Mouse (Mus musculus) heart, embryonic 12.5 days (tissue): ENCODE measurements around the gene Amotl2. TPM values are rescaled to one million over a fixed set of nuclear protein-coding genes. Genes with fewer than 3 reads are reported as not detected.

ENCODE experiments used
- ATAC-seq: fragments of 200-750 bp; cut with Nextera tagmentation; 2 replicates; pipeline ENCODE4 v1.8.0; 2017; ENCODE audit warnings: moderate TSS enrichment, moderate library complexity; ENCODE audit not compliant: insufficient number of reproducible peaks, low FRiP score
- H3K27ac ChIP-seq: fragments of 300-500 bp; sonication (generic); 2 replicates; pipeline ENCODE4 v1.5.1; 2016; ENCODE audit warnings: mild to moderate bottlenecking, moderate library complexity; ENCODE audit not compliant: poor library complexity, severe bottlenecking
- H3K27me3 ChIP-seq: fragments of 300-500 bp; sonication (generic); replicated peaks from 2 replicates; pipeline ENCODE4 v1.6.1; 2016; ENCODE audit warnings: mild to moderate bottlenecking, moderate library complexity
- H3K36me3 ChIP-seq: fragments of 300-500 bp; sonication (generic); 2 replicates; pipeline ENCODE4 v1.6.1; 2016; ENCODE audit warnings: mild to moderate bottlenecking, moderate library complexity
- H3K4me1 ChIP-seq: fragments of 300-500 bp; sonication (generic); replicated peaks from 2 replicates; pipeline ENCODE4 v1.6.1; 2016; ENCODE audit warnings: mild to moderate bottlenecking
- H3K4me2 ChIP-seq: fragments of 300-500 bp; sonication (generic); 2 replicates; pipeline ENCODE4 v1.6.1; 2016; ENCODE audit warnings: mild to moderate bottlenecking, moderate library complexity
- H3K4me3 ChIP-seq: fragments of 300-500 bp; sonication (generic); 2 replicates; pipeline ENCODE4 v1.5.1; 2016; ENCODE audit warnings: mild to moderate bottlenecking
- H3K9ac ChIP-seq: fragments of 300-500 bp; sonication (generic); 2 replicates; pipeline ENCODE4 v1.6.1; 2016; ENCODE audit warnings: mild to moderate bottlenecking, moderate library complexity
- H3K9me3 ChIP-seq: fragments of 300-500 bp; sonication (generic); replicated peaks from 2 replicates; pipeline ENCODE4 v1.6.1; 2016; ENCODE audit warnings: mild to moderate bottlenecking, moderate library complexity
- WGBS: fragments of 180-500 bp; shearing (Covaris S2); methylation state at CpG from one replicate; pipeline ENCODE4 v1.1.7; 2016; 5-methylcytosine and 5-hydroxymethylcytosine counted together
- polyA plus RNA-seq: library from polyadenylated mRNA; unstranded; fragments of >200 nt; fragmentation: Nextera tagmentation; extraction: Ambion mirVana; gene quantifications from 2 replicates; pipeline ENCODE4 v1.2.1, GENCODE M21; 2016

Gene Amotl2
- polyA plus RNA-seq, 1 experiment from 2014 or later: 59.2 TPM

DNA sequence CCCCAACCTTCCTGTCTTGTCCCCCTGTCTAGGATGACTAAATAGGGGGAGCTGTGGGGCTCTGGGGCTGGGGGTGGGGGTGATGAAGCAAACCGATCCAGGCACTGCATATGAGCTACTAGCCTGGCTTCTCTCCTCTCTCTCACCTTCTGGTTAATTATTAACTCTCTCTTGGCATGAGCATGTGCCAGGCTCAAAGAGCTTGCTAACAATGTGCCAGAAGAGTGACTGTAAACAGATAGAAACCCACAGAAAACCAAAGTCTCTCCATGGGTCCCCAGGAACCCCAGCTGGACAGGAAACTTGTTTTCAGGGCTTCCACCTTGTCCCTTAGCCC, 18.2 kb downstream of the Amotl2 start:
- H3K27ac ChIP-seq: no peak overlapping the region
- 27% methylated on average over 1 of the region's 1 CpGs for WGBS
- H3K4me1 ChIP-seq: peaks cover 31% of the 10 kb centered on the region
- H3K9me3 ChIP-seq: no peaks in the 10 kb centered on the region
- ATAC-seq: no peak
- H3K4me3 ChIP-seq: no peak overlapping the region
- H3K36me3 ChIP-seq: peaks cover 43% of the 10 kb centered on the region
- no peaks in the 10 kb centered on the region for H3K27me3 ChIP-seq
- H3K9ac ChIP-seq: no peak overlapping the region
- no peak overlapping the region for H3K4me2 ChIP-seq

DNA sequence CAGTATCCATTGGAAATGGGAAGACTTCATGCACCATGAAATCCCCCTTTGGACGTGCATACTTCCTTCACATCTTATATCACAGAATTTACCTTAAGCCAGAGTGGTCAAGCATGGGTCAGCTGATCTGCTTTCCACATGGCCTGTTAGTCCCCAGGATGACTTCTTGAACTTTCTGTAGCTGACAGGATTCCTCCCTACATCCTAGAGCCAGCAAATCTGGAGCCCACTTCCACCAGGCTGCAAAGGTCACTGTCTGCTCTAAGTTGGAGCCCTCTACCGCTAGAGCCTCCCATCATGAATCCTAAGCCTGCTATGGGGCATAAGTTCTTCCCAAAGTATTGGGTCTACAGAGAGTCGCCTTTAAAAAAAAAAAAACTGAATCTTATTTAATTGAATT, 18.8 kb downstream of the Amotl2 start:
- WGBS: 76% methylated on average over 3 of the region's 3 CpGs
- peaks cover 28% of the 10 kb centered on the region for H3K4me1 ChIP-seq

GRCm38 (mm10) chr9:102735996-102736395, 19.5 kb downstream of the Amotl2 start:
- H3K9ac ChIP-seq: no peak overlapping the region
- H3K27ac ChIP-seq: no peak overlapping the region
- peaks cover 30% of the 10 kb centered on the region for H3K36me3 ChIP-seq
- ATAC-seq: no peak
- no peak overlapping the region for H3K4me2 ChIP-seq
- 31% methylated on average over 1 of the region's 1 CpGs for WGBS
- peaks cover 23% of the 10 kb centered on the region for H3K4me1 ChIP-seq
- H3K9me3 ChIP-seq: no peaks in the 10 kb centered on the region
- no peaks in the 10 kb centered on the region for H3K27me3 ChIP-seq
- H3K4me3 ChIP-seq: no peak overlapping the region

More for the DNA sequence above, 18.8 kb downstream of the Amotl2 start:
- Histone ChIP-seq H3K27ac (no peak overlapping the region), H3K4me3 (no peak overlapping the region), H3K27me3 (no peaks in the 10 kb centered on the region), H3K9me3 (no peaks in the 10 kb centered on the region), H3K4me2 (no peak overlapping the region), H3K9ac (no peak overlapping the region), H3K36me3 (peaks cover 38% of the 10 kb centered on the region)
- ATAC-seq: no peak

DNA sequence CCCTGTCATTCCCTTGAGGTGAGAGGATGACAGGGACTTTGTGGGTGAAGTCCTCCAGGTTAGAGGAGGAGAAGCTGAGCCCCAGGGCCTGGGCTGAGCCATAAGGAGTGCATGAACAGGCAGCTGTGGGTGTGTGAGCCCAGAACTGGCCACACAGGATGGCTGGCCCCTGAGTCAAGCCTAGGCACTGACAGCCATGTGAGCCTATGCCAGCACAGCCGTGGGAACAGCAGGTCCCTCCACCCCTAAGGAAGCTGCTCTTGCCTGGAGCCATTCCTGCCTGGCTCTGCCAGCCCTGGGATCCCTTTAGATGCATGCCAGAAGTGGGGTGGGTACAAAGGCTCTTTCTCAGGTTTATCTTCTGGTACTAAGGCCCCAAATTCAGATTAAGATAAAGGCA, 20.9 kb downstream of the Amotl2 start:
- H3K4me2 ChIP-seq: no peak overlapping the region
- H3K9ac ChIP-seq: no peak overlapping the region
- no peaks in the 10 kb centered on the region for H3K9me3 ChIP-seq
- 21% methylated on average over 1 of the region's 1 CpGs for WGBS
- no peaks in the 10 kb centered on the region for H3K27me3 ChIP-seq
- no peak overlapping the region for H3K4me3 ChIP-seq
- peaks cover 15% of the 10 kb centered on the region for H3K4me1 ChIP-seq
- no peak overlapping the region for H3K27ac ChIP-seq
- no peak for ATAC-seq
- H3K36me3 ChIP-seq: peaks cover 16% of the 10 kb centered on the region

- H3K4me1 ChIP-seq: no peaks in the 10 kb centered on the region
- no peak overlapping the region for H3K4me2 ChIP-seq
- no peaks in the 10 kb centered on the region for H3K36me3 ChIP-seq
- H3K9me3 ChIP-seq: no peaks in the 10 kb centered on the region
- H3K27ac ChIP-seq: no peak overlapping the region
- no peaks in the 10 kb centered on the region for H3K27me3 ChIP-seq
- H3K9ac ChIP-seq: no peak overlapping the region
- no peak overlapping the region for H3K4me3 ChIP-seq
- 75% methylated on average over 5 of the region's 5 CpGs for WGBS
- no peak for ATAC-seq
Observed at GRCm38 (mm10) chr9:102746753-102747152, 30.3 kb downstream of the Amotl2 start.

DNA sequence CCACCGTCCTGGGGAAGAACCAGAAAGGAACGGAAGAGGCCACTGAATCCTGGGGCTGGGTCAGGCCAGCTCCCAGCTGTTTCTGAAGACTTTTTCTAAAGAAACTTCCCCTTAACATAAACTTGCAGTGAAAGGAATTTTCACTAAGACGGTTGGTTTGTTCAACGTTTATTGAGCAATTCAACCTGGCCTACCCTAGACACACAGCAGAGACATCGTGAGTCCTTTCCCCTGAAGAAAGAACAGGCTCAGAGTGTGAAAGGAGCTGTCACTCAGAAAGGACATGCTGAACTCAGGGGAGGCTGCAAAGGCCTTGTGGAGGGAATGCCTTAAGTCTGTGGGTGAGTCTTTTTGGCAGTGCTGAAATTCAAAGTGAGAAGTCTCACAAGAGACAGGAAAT, 31.4 kb downstream of the Amotl2 start:
- Histone ChIP-seq H3K27me3 (no peaks in the 10 kb centered on the region), H3K36me3 (no peaks in the 10 kb centered on the region), H3K9ac (no peak overlapping the region), H3K4me3 (no peak overlapping the region), H3K4me1 (no peaks in the 10 kb centered on the region), H3K9me3 (no peaks in the 10 kb centered on the region), H3K4me2 (no peak overlapping the region), H3K27ac (no peak overlapping the region)
- WGBS: 50% methylated on average over 5 of the region's 5 CpGs
- no peak for ATAC-seq

DNA sequence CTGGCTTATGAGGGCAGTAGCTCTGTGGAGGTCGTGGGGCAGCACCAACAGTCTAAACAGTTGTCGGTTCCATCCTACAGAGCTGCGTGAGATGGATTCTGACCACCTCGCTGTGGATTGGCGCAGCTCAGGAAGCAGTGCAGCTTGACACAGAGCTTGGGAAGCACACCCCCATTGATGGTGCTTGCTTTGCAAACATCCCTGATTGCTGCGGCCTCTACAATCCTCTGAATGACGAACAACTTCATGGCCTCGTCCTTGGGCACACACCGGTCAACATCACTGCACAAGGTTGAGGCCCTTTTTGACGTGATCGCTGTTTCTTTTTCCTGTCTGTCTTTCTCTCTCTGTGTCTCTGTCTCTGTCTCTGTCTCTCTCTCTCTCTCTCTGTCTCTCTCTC, 32.7 kb downstream of the Amotl2 start:
- Histone ChIP-seq H3K9me3 (no peaks in the 10 kb centered on the region), H3K27me3 (no peaks in the 10 kb centered on the region), H3K36me3 (no peaks in the 10 kb centered on the region), H3K9ac (no peak overlapping the region), H3K4me1 (peaks cover 6% of the 10 kb centered on the region; the same call in 1 of the 2 replicates), H3K4me3 (no peak overlapping the region), H3K27ac (no peak overlapping the region), H3K4me2 (no peak overlapping the region)
- 76% methylated on average over 11 of the region's 11 CpGs for WGBS
- no peak for ATAC-seq

- no peak overlapping the region for H3K9ac ChIP-seq
- H3K4me1 ChIP-seq: peaks cover 21% of the 10 kb centered on the region
- H3K36me3 ChIP-seq: no peaks in the 10 kb centered on the region
- no peak overlapping the region for H3K4me2 ChIP-seq
- ATAC-seq: no peak
- H3K27me3 ChIP-seq: no peaks in the 10 kb centered on the region
- WGBS: 82% methylated on average over 5 of the region's 5 CpGs
- no peak overlapping the region for H3K4me3 ChIP-seq
- H3K27ac ChIP-seq: no peak overlapping the region
- H3K9me3 ChIP-seq: no peaks in the 10 kb centered on the region
Observed at GRCm38 (mm10) chr9:102751632-102752303, 35.3 kb downstream of the Amotl2 start.

DNA sequence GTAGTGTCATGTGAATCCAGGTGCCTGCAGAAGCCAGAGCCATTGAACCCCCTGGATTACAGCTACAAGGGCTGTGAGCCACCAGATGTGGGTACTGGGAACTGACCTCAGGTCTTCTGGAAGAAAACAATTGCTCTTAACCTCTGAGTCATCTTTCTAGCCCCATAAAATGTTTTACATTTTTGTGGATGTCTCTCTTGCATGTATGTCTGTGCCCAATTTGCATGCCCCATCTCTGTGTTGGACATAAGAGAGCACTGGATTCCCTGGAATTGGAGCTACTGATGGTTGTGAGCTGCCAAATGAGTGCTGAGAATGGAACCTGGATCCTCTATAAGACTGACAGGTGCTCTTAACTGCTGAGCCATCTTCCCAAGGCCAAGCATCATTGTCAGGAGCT, 36.8 kb downstream of the Amotl2 start:
- H3K9me3 ChIP-seq: no peaks in the 10 kb centered on the region
- no peak overlapping the region for H3K27ac ChIP-seq
- no peak overlapping the region for H3K4me3 ChIP-seq
- ATAC-seq: no peak
- no peaks in the 10 kb centered on the region for H3K36me3 ChIP-seq
- H3K4me2 ChIP-seq: no peak overlapping the region
- H3K27me3 ChIP-seq: no peaks in the 10 kb centered on the region
- peaks cover 23% of the 10 kb centered on the region for H3K4me1 ChIP-seq
- H3K9ac ChIP-seq: no peak overlapping the region

DNA sequence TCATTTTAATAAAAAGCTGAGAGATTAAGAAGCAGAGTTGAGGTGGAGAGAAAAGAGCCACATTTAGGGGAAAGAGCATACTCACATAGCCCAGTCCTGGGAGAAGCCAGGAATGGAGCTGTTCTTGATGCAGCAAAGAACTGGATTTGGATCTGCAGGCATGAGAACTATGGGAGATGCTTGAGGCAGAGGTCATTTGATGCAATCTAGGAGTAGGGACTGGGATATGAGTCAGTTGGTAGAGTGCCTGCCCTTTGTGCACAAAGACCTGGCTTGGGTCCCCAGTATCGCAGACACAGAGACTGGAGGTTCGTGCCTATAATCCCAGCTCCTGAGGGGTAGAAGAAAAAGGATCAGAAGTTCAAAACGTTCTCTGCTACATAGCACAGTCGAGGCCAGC, 38.7 kb downstream of the Amotl2 start:
- no peaks in the 10 kb centered on the region for H3K27me3 ChIP-seq
- H3K4me2 ChIP-seq: no peak overlapping the region
- H3K4me1 ChIP-seq: peaks cover 36% of the 10 kb centered on the region
- no peak overlapping the region for H3K4me3 ChIP-seq
- no peak overlapping the region for H3K27ac ChIP-seq
- 61% methylated on average over 4 of the region's 4 CpGs for WGBS
- H3K9ac ChIP-seq: no peak overlapping the region
- no peaks in the 10 kb centered on the region for H3K9me3 ChIP-seq
- no peak for ATAC-seq
- H3K36me3 ChIP-seq: no peaks in the 10 kb centered on the region

- Histone ChIP-seq H3K9me3 (no peaks in the 10 kb centered on the region), H3K36me3 (no peaks in the 10 kb centered on the region), H3K27me3 (no peaks in the 10 kb centered on the region), H3K9ac (no peak overlapping the region), H3K4me3 (no peak overlapping the region), H3K4me1 (peaks cover 38% of the 10 kb centered on the region), H3K4me2 (no peak overlapping the region), H3K27ac (no peak overlapping the region)
- ATAC-seq: no peak
- WGBS: 64% methylated on average over 9 of the region's 9 CpGs
Observed at GRCm38 (mm10) chr9:102755591-102756270, 39.3 kb downstream of the Amotl2 start.

- Histone ChIP-seq H3K9me3 (no peaks in the 10 kb centered on the region), H3K4me1 (peaks cover 38% of the 10 kb centered on the region), H3K4me3 (no peak overlapping the region), H3K36me3 (no peaks in the 10 kb centered on the region), H3K27me3 (no peaks in the 10 kb centered on the region), H3K27ac (no peak overlapping the region), H3K9ac (no peak overlapping the region), H3K4me2 (no peak overlapping the region)
- WGBS: 44% methylated on average over 14 of the region's 14 CpGs
- no peak for ATAC-seq
Observed at GRCm38 (mm10) chr9:102756352-102756751, 39.9 kb downstream of the Amotl2 start.
